Mouse (Mus musculus) frontal cortex, adult 2 months (tissue): ENCODE results near the gene Ajap1. TPM values are rescaled to one million over a fixed set of nuclear protein-coding genes. Genes with fewer than 3 reads are reported as not detected.
A peak's percentile ranks its signal among the peaks of the same experiment; 100 is the strongest.

Experiments
- DNase-seq, 2 experiments: peaks; one replicate each; pipeline ENCODE4 v3.0.0; 2022; ENCODE audit warnings: low spot score in 1 of 2; ENCODE audit errors: extremely low spot score in 1 of 2
- polyA plus RNA-seq: library from polyadenylated mRNA; depleted of rRNA; stranded (reverse); fragments of >200 nt; gene quantifications from 2 replicates; pipeline ENCODE4 v1.2.3, GENCODE M21; 2012

The Ajap1 gene
- polyA plus RNA-seq, 1 experiment = 33.2 TPM

DNA sequence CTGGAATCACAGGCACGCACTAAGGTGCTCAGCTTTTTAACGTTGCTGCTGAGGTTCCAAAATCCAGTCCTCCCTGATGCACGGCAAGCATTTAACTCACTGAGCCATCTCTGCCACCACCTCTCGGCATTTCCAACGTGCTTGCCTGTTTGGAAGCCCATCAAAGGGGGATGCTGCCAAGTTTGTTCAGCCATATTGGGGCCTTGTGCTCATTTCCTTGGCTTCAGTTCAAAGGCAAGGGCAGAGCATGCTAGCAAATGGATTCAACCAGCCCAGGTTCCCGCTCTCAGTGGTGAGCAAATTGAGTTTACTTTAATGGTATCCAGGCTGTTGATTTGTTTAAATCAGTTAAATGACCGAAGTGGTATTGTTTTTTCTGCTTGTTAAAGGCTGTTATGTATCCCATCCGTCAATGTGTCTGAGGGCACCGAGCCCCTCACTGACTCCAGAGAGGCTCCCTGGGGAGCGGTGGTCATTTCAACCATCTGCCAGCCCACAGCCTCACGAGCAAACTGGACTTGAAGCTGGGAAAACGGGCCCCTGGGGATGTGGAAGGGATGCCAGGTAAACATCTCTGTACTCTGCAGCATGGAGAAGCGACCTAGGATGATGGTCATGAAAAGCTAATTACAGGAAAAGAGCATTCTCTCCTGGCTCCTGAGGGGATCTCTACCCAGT, 121.6 kb downstream of the Ajap1 start:
- DNase-seq = no peak

DNA sequence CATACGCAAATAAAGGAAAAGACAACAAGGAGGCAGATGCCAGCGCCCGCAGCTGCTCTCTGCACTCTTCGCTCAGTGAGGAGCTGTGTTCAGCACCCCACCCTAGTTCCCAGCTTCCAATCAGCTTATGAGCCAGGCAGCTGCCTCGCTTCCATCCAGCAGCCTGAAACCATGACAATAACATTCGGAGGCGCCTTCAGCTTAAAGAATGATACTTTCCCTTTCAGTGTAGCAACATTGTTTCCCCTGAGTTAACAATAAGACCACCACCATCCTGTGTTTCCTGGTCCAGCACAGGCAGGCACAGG, 124.4 kb downstream of the Ajap1 start:
- peak in 1 of 2 experiments; percentile 51 for DNase-seq

- DNase-seq = no peak
Measured at GRCm38 (mm10) chr4:153357539-153358242, 124.9 kb downstream of the Ajap1 start.

- DNase-seq = no peak
Measured at GRCm38 (mm10) chr4:153356236-153356635, 126.4 kb downstream of the Ajap1 start.

GRCm38 (mm10) chr4:153344999-153345398, 137.6 kb downstream of the Ajap1 start:
- DNase-seq = no peak

DNA sequence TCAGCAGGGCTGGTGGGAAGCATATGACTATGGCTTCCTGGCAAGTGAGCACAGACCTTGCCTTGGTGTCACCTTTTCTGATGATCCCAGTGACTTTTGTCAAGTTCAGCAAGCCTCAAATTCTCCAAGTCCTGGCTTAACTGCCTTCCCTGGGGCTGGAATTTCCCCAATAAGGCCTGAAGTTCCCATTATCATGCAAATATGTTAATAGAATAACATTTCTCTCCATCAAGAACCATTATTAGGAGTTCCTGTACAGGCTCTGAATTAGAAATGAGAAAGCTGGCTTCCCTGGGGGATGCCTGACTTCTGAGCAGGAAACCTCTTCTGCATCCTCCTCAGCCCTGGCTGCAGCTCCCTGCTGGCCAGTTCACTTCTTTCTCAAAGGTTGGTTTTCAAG, 141.7 kb downstream of the Ajap1 start:
- no peak for DNase-seq

GRCm38 (mm10) chr4:153335301-153335799, 147.3 kb downstream of the Ajap1 start:
- DNase-seq = no peak

- peak; percentile 20 to 61 for DNase-seq
Measured at GRCm38 (mm10) chr4:153327809-153328208, 154.8 kb downstream of the Ajap1 start.
